Mouse (Mus musculus): Measurements from ENCODE around the gene Sorcs3. TPM values are rescaled to one million over a fixed set of nuclear protein-coding genes. Genes with fewer than 3 reads are reported as not detected.

Sorcs3 gene
- polyA plus RNA-seq, 1 experiment from 2014 or later, result 1.4 TPM

GRCm38 (mm10) chr19:48260671-48261070 lies 54.8 kb downstream of the Sorcs3 start:
- Histone ChIP-seq H3K27ac (replicated peaks; ENCODE audit: low read depth, low read length) (no peak overlapping the region), H3K9ac (ENCODE audit: low read depth, low read length) (no peak overlapping the region), H3K9me3 (ENCODE audit: control insufficient read depth, low read length) (no peaks in the 10 kb centered on the region), H3K27me3 (replicated peaks; ENCODE audit: control insufficient read depth, insufficient read depth, low read length) (no peaks in the 10 kb centered on the region), H3K36me3 (ENCODE audit: control insufficient read depth, insufficient read depth, low read length) (no peaks in the 10 kb centered on the region), H3K4me2 (ENCODE audit: low read depth, low read length) (no peak overlapping the region), H3K4me3 (ENCODE audit: low read depth, low read length) (no peak overlapping the region), H3K4me1 (ENCODE audit: control insufficient read depth, insufficient read depth, low read length) (no peaks in the 10 kb centered on the region)
- DNase-seq (ENCODE audit: low spot score), result no peak
- ATAC-seq (ENCODE audit: low read depth), result no peak
- WGBS, result 91% methylated on average over 8 of the region's 8 CpGs

GRCm38 (mm10) chr19:48263750-48264149 lies 57.9 kb downstream of the Sorcs3 start:
- ATAC-seq (ENCODE audit: low read depth) (no peak), DNase-seq (ENCODE audit: low spot score) (no peak)
- Histone ChIP-seq H3K4me3 (ENCODE audit: low read depth, low read length) (no peak overlapping the region), H3K36me3 (ENCODE audit: control insufficient read depth, insufficient read depth, low read length) (no peaks in the 10 kb centered on the region), H3K9ac (ENCODE audit: low read depth, low read length) (no peak overlapping the region), H3K9me3 (ENCODE audit: control insufficient read depth, low read length) (no peaks in the 10 kb centered on the region), H3K4me1 (ENCODE audit: control insufficient read depth, insufficient read depth, low read length) (no peaks in the 10 kb centered on the region), H3K4me2 (ENCODE audit: low read depth, low read length) (no peak overlapping the region), H3K27ac (replicated peaks; ENCODE audit: low read depth, low read length) (no peak overlapping the region), H3K27me3 (replicated peaks; ENCODE audit: control insufficient read depth, insufficient read depth, low read length) (no peaks in the 10 kb centered on the region)
- 80% methylated on average over 5 of the region's 5 CpGs for WGBS

DNA sequence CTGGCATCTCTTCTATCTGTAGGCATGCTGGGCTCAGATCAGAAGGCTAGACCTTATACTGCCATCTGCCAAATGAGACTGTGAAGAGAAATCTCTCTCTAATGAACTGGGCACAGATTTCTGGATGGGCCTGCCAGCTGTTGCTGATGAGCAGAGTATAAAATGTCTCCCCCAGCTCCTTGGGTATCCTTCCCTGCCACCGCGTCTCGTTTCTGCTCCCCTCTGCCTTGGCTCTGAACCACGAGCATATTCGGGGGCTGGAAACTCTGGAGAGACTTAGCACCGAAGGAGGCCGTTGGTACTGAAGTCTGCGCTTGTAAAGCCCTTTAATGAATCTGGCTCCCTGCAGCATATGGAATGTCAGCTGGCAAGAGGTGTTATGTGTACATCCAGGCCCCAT lies 74.4 kb downstream of the Sorcs3 start:
- no peak overlapping the region for H3K27ac ChIP-seq (replicated peaks; ENCODE audit: low read depth, low read length)
- WGBS, result 66% methylated on average over 8 of the region's 8 CpGs
- ATAC-seq (ENCODE audit: low read depth), result no peak

GRCm38 (mm10) chr19:48282250-48282649 lies 76.4 kb downstream of the Sorcs3 start:
- DNase-seq (ENCODE audit: low spot score) (no peak), ATAC-seq (ENCODE audit: low read depth) (no peak)
- Histone ChIP-seq H3K4me1 (ENCODE audit: control insufficient read depth, insufficient read depth, low read length) (no peaks in the 10 kb centered on the region), H3K36me3 (ENCODE audit: control insufficient read depth, insufficient read depth, low read length) (no peaks in the 10 kb centered on the region), H3K27me3 (replicated peaks; ENCODE audit: control insufficient read depth, insufficient read depth, low read length) (no peaks in the 10 kb centered on the region), H3K4me3 (ENCODE audit: low read depth, low read length) (no peak overlapping the region), H3K9me3 (ENCODE audit: control insufficient read depth, low read length) (no peaks in the 10 kb centered on the region), H3K27ac (replicated peaks; ENCODE audit: low read depth, low read length) (no peak overlapping the region), H3K4me2 (ENCODE audit: low read depth, low read length) (no peak overlapping the region), H3K9ac (ENCODE audit: low read depth, low read length) (no peak overlapping the region)
- WGBS, result 71% methylated on average over 6 of the region's 6 CpGs

More for the DNA sequence above, 74.4 kb downstream of the Sorcs3 start:
- H3K4me1 ChIP-seq (ENCODE audit: control insufficient read depth, insufficient read depth, low read length), result no peaks in the 10 kb centered on the region
- DNase-seq (ENCODE audit: low spot score), result peak; percentile 4
- H3K4me2 ChIP-seq (ENCODE audit: low read depth, low read length), result no peak overlapping the region
- no peak overlapping the region for H3K4me3 ChIP-seq (ENCODE audit: low read depth, low read length)
- no peak overlapping the region for H3K9ac ChIP-seq (ENCODE audit: low read depth, low read length)
- no peaks in the 10 kb centered on the region for H3K9me3 ChIP-seq (ENCODE audit: control insufficient read depth, low read length)
- H3K27me3 ChIP-seq (replicated peaks; ENCODE audit: control insufficient read depth, insufficient read depth, low read length), result no peaks in the 10 kb centered on the region
- no peaks in the 10 kb centered on the region for H3K36me3 ChIP-seq (ENCODE audit: control insufficient read depth, insufficient read depth, low read length)

GRCm38 (mm10) chr19:48283217-48283616 lies 77.4 kb downstream of the Sorcs3 start:
- peak; percentile 8 for DNase-seq (ENCODE audit: low spot score)
- H3K27me3 ChIP-seq (replicated peaks; ENCODE audit: control insufficient read depth, insufficient read depth, low read length), result no peaks in the 10 kb centered on the region
- no peaks in the 10 kb centered on the region for H3K9me3 ChIP-seq (ENCODE audit: control insufficient read depth, low read length)
- no peak overlapping the region for H3K4me2 ChIP-seq (ENCODE audit: low read depth, low read length)
- no peak overlapping the region for H3K27ac ChIP-seq (replicated peaks; ENCODE audit: low read depth, low read length)
- H3K9ac ChIP-seq (ENCODE audit: low read depth, low read length), result no peak overlapping the region
- 53% methylated on average over 4 of the region's 4 CpGs for WGBS
- no peak overlapping the region for H3K4me3 ChIP-seq (ENCODE audit: low read depth, low read length)
- peak; percentile 71 for ATAC-seq (ENCODE audit: low read depth)
- H3K4me1 ChIP-seq (ENCODE audit: control insufficient read depth, insufficient read depth, low read length), result no peaks in the 10 kb centered on the region
- no peaks in the 10 kb centered on the region for H3K36me3 ChIP-seq (ENCODE audit: control insufficient read depth, insufficient read depth, low read length)

DNA sequence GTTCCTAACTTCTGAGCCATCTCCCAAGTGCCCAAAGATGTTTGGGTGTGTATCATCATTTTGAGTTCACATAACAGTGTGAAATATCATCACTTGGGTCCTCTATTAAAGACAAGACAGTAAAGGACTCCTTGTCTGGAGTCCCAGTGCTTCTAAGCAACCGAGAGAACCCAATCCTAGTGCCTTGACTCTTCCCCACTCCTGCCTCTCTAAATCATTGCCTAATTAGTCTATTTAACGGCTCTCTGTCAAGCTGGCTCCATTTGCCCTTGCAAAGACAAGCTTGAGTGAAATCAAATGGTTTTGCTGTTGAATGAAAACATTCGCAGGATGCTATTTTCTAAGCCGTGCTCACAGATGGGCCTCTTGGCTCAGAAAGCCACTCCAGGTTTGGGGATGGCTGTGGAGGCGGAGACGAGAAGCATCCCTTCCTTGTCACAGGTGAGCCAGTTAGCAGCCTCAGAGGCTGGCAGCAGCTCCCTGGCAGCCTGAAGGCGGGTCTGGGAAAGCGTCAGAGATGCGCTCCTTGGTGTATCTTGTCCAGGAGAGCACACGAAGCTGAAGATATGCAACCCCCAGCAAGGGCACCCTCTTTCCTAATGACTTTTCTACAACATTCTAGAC lies 79.9 kb downstream of the Sorcs3 start:
- Histone ChIP-seq H3K9ac (ENCODE audit: low read depth, low read length) (no peak overlapping the region), H3K4me1 (ENCODE audit: control insufficient read depth, insufficient read depth, low read length) (no peaks in the 10 kb centered on the region), H3K27me3 (replicated peaks; ENCODE audit: control insufficient read depth, insufficient read depth, low read length) (no peaks in the 10 kb centered on the region), H3K27ac (replicated peaks; ENCODE audit: low read depth, low read length) (no peak overlapping the region), H3K36me3 (ENCODE audit: control insufficient read depth, insufficient read depth, low read length) (no peaks in the 10 kb centered on the region), H3K4me2 (ENCODE audit: low read depth, low read length) (no peak overlapping the region), H3K9me3 (ENCODE audit: control insufficient read depth, low read length) (no peaks in the 10 kb centered on the region), H3K4me3 (ENCODE audit: low read depth, low read length) (no peak overlapping the region)
- DNase-seq (ENCODE audit: low spot score) (no peak), ATAC-seq (ENCODE audit: low read depth) (no peak)
- WGBS, result 78% methylated on average over 10 of the region's 10 CpGs

- Histone ChIP-seq H3K4me3 (ENCODE audit: low read depth, low read length) (no peak overlapping the region), H3K9me3 (ENCODE audit: control insufficient read depth, low read length) (no peaks in the 10 kb centered on the region), H3K9ac (ENCODE audit: low read depth, low read length) (no peak overlapping the region), H3K4me2 (ENCODE audit: low read depth, low read length) (no peak overlapping the region), H3K36me3 (ENCODE audit: control insufficient read depth, insufficient read depth, low read length) (no peaks in the 10 kb centered on the region), H3K4me1 (ENCODE audit: control insufficient read depth, insufficient read depth, low read length) (no peaks in the 10 kb centered on the region), H3K27me3 (replicated peaks; ENCODE audit: control insufficient read depth, insufficient read depth, low read length) (no peaks in the 10 kb centered on the region), H3K27ac (replicated peaks; ENCODE audit: low read depth, low read length) (no peak overlapping the region)
- 27% methylated on average over 2 of the region's 2 CpGs for WGBS
- ATAC-seq (ENCODE audit: low read depth) (no peak), DNase-seq (ENCODE audit: low spot score) (peak; percentile 47)
These were observed 88.4 kb downstream of the Sorcs3 start for GRCm38 (mm10) chr19:48294251-48294650.

GRCm38 (mm10) chr19:48298384-48298783 lies 92.6 kb downstream of the Sorcs3 start:
- Histone ChIP-seq H3K4me1 (ENCODE audit: control insufficient read depth, insufficient read depth, low read length) (no peaks in the 10 kb centered on the region), H3K27ac (replicated peaks; ENCODE audit: low read depth, low read length) (no peak overlapping the region), H3K9me3 (ENCODE audit: control insufficient read depth, low read length) (no peaks in the 10 kb centered on the region), H3K4me2 (ENCODE audit: low read depth, low read length) (no peak overlapping the region), H3K9ac (ENCODE audit: low read depth, low read length) (no peak overlapping the region), H3K27me3 (replicated peaks; ENCODE audit: control insufficient read depth, insufficient read depth, low read length) (no peaks in the 10 kb centered on the region), H3K4me3 (ENCODE audit: low read depth, low read length) (no peak overlapping the region), H3K36me3 (ENCODE audit: control insufficient read depth, insufficient read depth, low read length) (no peaks in the 10 kb centered on the region)
- ATAC-seq (ENCODE audit: low read depth) (no peak), DNase-seq (ENCODE audit: low spot score) (no peak)
- WGBS, result 72% methylated on average over 2 of the region's 2 CpGs

GRCm38 (mm10) chr19:48300440-48301231 lies 94.8 kb downstream of the Sorcs3 start:
- Histone ChIP-seq H3K4me3 (ENCODE audit: low read depth, low read length) (no peak overlapping the region), H3K27ac (replicated peaks; ENCODE audit: low read depth, low read length) (no peak overlapping the region), H3K36me3 (ENCODE audit: control insufficient read depth, insufficient read depth, low read length) (no peaks in the 10 kb centered on the region), H3K9ac (ENCODE audit: low read depth, low read length) (no peak overlapping the region), H3K9me3 (ENCODE audit: control insufficient read depth, low read length) (no peaks in the 10 kb centered on the region), H3K4me1 (ENCODE audit: control insufficient read depth, insufficient read depth, low read length) (no peaks in the 10 kb centered on the region), H3K27me3 (replicated peaks; ENCODE audit: control insufficient read depth, insufficient read depth, low read length) (no peaks in the 10 kb centered on the region), H3K4me2 (ENCODE audit: low read depth, low read length) (no peak overlapping the region)
- DNase-seq (ENCODE audit: low spot score) (peak; percentile 10), ATAC-seq (ENCODE audit: low read depth) (no peak)
- WGBS, result 34% methylated on average over 14 of the region's 14 CpGs

All from embryonic facial prominence, embryonic 14.5 days (tissue).